Mouse (Mus musculus): ENCODE results near the gene Supt6.

DNA sequence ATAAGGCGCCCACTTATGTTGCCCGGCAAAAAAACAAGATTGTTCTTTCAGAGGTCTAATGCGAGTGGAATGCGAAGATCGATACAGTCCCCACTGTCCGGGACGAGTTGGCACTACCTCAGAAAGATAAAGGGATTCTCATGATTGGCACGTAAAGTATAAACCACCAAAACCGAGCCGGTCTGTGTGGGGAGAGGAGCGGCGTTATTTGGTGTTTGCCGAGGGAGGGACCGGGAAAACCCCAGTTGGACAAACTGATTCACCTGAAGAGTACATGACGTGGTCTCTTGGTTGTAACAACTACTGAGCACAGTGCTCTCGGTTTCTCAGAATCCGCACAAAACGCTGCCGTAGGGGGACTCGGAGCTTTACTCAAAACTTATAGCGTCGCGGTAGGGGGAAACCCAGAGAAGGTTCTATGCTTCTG lies 68.9 kb downstream of the Supt6 start:
- TF ChIP-seq POLR2A (IDR thresholded peaks at IDR 0.05; ENCODE audit: insufficient read depth, low read length) (no peak), CTCF (IDR thresholded peaks at IDR 0.05; ENCODE audit: low read depth, low read length) (no peak), EP300 (IDR thresholded peaks at IDR 0.05; ENCODE audit: insufficient read depth, low read depth, low read length) (no peak)

Data from ES-Bruce4 (cell line).